Mouse (Mus musculus): ENCODE data around the gene Slc5a2.

DNA sequence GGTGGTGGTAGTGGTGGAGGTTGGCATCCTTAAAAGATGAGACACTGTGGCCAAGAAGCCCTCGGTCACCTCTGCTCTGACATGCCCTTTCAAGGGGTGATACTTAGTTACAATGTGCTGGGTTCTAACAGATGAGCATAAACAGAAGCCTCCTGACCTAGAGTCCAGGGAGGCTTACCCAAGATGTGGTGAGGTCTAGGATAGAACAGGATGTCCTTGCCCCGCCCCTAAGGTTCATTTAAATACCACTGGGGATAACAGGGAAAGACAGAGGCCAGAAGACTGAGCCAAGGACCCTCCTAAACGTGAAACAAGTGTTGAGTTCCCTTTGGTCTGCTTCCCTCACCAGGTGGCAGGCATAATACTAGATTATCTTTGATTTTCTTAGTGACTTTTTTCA is 31.1 kb downstream of the Slc5a2 start:
- TF ChIP-seq POLR2A (IDR thresholded peaks at IDR 0.05; ENCODE audit: low read depth, low read length) (no peak), CTCF (conservative IDR thresholded peaks at IDR 0.05; ENCODE audit: insufficient read depth, insufficient read length, low read depth, low read length) (no peak)

All from kidney, adult 2 months (tissue).